Mouse (Mus musculus) hindbrain, embryonic 11.5 days (tissue): Measurements from ENCODE around the gene Raf1. TPM values are rescaled to one million over a fixed set of nuclear protein-coding genes. Genes with fewer than 3 reads are reported as not detected.
A peak's percentile ranks its signal among the peaks of the same experiment; 100 is the strongest.

ENCODE experiments used
- ATAC-seq: fragments of 200-750 bp; cut with Nextera tagmentation; 2 replicates; pipeline ENCODE4 v1.8.0; 2017; ENCODE audit warnings: mild to moderate bottlenecking, moderate TSS enrichment, moderate library complexity; ENCODE audit not compliant: low FRiP score
- DNase-seq: peaks from one replicate; pipeline ENCODE4 v3.0.0-alpha.2; 2015; ENCODE audit warnings: low spot score
- H3K27ac ChIP-seq: fragments of 300-500 bp; sonication (generic); 2 replicates; pipeline ENCODE4 v1.5.1; 2014; ENCODE audit warnings: mild to moderate bottlenecking, low read depth, low read length
- H3K27me3 ChIP-seq: fragments of 300-500 bp; sonication (generic); 2 replicates; pipeline ENCODE4 v1.6.1; 2014; ENCODE audit warnings: mild to moderate bottlenecking, low read length, moderate library complexity, mixed read lengths; ENCODE audit not compliant: control insufficient read depth, insufficient read depth
- H3K36me3 ChIP-seq: fragments of 300-500 bp; sonication (generic); 2 replicates; pipeline ENCODE4 v1.6.1; 2014; ENCODE audit warnings: mild to moderate bottlenecking, low read length, moderate library complexity, mixed read lengths; ENCODE audit not compliant: control insufficient read depth, insufficient read depth
- H3K4me1 ChIP-seq: fragments of 300-500 bp; sonication (generic); replicated peaks from 2 replicates; pipeline ENCODE4 v1.6.1; 2014; ENCODE audit warnings: low read length, mixed read lengths; ENCODE audit not compliant: control insufficient read depth, insufficient read depth
- H3K4me2 ChIP-seq: fragments of 300-500 bp; sonication (generic); replicated peaks from 2 replicates; pipeline ENCODE4 v1.6.1; 2014; ENCODE audit warnings: mild to moderate bottlenecking, low read depth, low read length
- H3K4me3 ChIP-seq: fragments of 300-500 bp; sonication (generic); 2 replicates; pipeline ENCODE4 v1.5.1; 2014; ENCODE audit warnings: low read depth, low read length
- H3K9ac ChIP-seq: fragments of 300-500 bp; sonication (generic); 2 replicates; pipeline ENCODE4 v1.6.1; 2014; ENCODE audit warnings: low read depth, low read length
- H3K9me3 ChIP-seq: fragments of 300-500 bp; sonication (generic); 2 replicates; pipeline ENCODE4 v1.6.1; 2016; ENCODE audit warnings: low read length; ENCODE audit not compliant: control insufficient read depth
- WGBS: fragments of 180-500 bp; shearing (Covaris S2); extraction: QIAGEN DNeasy Blood & Tissue Kit; methylation state at CpG from one replicate; pipeline ENCODE4 v1.1.7; 2014; 5-methylcytosine and 5-hydroxymethylcytosine counted together
- polyA plus RNA-seq: library from polyadenylated mRNA; unstranded; fragments of >200 nt; fragmentation: Nextera tagmentation; extraction: Ambion mirVana; gene quantifications from 2 replicates; pipeline ENCODE4 v1.2.1, GENCODE M21; 2014

Raf1 gene
- polyA plus RNA-seq, 1 experiment from 2014 or later = 157 TPM

DNA sequence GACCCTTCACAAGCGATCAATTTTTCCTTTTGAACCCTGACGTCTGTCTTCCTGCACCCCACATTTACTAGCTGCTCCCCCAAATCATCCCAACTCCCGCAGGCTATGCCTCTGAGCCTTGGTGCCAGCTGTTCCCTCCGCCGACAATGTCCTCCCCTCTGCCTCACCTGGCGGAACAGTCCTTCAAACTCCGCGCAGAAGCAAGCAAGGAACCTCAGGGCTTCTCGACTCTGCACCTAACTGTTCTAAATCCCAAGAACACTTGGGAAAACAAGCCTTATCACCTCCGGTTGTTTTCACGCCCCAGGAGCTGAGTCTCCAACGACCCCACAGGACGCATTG lies 1.3 kb downstream of the Raf1 start:
- Histone ChIP-seq H3K9me3 (no peaks in the 10 kb centered on the region), H3K4me2 (peak overlapping the region; percentile 65), H3K9ac (peak overlapping the region; percentile 100), H3K27ac (peak overlapping the region; percentile 95), H3K36me3 (no peaks in the 10 kb centered on the region), H3K4me1 (no peaks in the 10 kb centered on the region; the same call in 1 of the 2 replicates), H3K4me3 (peak overlapping the region; percentile 98), H3K27me3 (no peaks in the 10 kb centered on the region)
- WGBS = 2% methylated on average over 13 of the region's 13 CpGs
- DNase-seq (no peak), ATAC-seq (no peak)

DNA sequence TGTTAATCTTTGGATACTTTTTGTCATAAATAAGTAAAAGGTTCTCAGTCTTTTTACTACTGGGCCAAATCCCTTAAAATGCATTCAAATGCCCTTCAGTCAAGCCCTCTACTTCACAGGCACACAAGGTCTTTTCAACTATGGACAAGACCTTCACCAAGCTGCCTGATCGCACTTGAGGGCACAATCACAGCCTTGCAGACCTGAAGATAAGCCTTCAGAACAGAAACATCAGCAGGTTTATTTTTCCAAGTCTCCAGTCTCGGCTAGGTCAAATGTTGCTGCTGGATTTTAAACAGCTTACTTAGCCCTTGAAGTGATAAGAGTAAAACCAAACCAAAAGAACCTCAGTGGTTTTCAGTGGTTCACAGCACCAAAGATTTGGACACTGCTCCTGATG lies 2.1 kb downstream of the Raf1 start:
- peak overlapping the region; percentile 100 for H3K9ac ChIP-seq
- peak overlapping the region; percentile 65 for H3K4me2 ChIP-seq
- no peaks in the 10 kb centered on the region for H3K27me3 ChIP-seq
- no peak overlapping the region for H3K27ac ChIP-seq
- no peaks in the 10 kb centered on the region for H3K9me3 ChIP-seq
- no peaks in the 10 kb centered on the region; the same call in 1 of the 2 replicates for H3K4me1 ChIP-seq
- H3K36me3 ChIP-seq = no peaks in the 10 kb centered on the region
- ATAC-seq (no peak), DNase-seq (no peak)
- H3K4me3 ChIP-seq = peak overlapping the region; percentile 98
- 58% methylated on average over 2 of the region's 2 CpGs for WGBS

DNA sequence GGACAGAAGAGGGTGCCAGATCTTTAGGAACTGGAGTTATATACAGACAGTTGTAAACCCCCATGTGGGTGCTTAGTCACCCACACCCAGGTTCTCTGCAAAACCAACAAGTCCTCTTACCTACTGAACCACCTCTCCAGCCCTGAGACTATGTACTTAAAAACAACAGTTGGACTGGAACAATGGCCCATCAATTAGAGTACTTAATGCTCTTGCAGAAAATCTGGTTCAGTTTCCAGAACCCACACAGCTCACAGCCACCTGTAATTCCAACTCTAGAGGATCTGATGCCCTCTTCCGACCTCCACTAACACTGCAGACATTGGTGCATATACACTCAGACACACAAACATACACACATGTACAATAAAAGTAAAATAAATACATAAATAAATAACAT lies 3.7 kb downstream of the Raf1 start:
- Histone ChIP-seq H3K27ac (no peak overlapping the region), H3K4me2 (no peak overlapping the region), H3K4me1 (no peaks in the 10 kb centered on the region; the same call in 1 of the 2 replicates), H3K4me3 (no peak overlapping the region), H3K9me3 (no peaks in the 10 kb centered on the region), H3K36me3 (no peaks in the 10 kb centered on the region), H3K9ac (no peak overlapping the region), H3K27me3 (no peaks in the 10 kb centered on the region)
- 80% methylated on average over 1 of the region's 1 CpGs for WGBS
- ATAC-seq (no peak), DNase-seq (no peak)

DNA sequence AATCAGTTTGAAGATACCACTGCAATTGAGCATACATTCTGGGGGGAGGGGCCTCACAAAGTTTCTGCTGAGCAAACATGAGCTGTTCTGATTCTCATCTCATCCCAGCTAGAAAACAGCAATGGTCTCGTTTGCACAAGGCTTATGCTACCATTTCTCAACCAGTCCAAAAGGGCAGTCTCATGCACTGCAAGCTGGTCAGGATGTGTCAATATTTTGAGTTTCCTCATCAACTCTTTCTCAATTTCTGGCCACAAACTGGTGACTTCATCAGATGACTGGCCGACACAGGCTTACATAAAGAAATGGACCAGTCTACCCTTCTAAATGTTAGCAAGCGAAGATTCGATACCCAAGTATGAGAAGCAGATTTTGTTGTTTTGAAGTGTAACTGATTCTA lies 9.8 kb downstream of the Raf1 start:
- no peak overlapping the region for H3K4me2 ChIP-seq
- H3K4me1 ChIP-seq = no peaks in the 10 kb centered on the region
- H3K9ac ChIP-seq = no peak overlapping the region
- H3K27ac ChIP-seq = no peak overlapping the region
- ATAC-seq = no peak
- H3K4me3 ChIP-seq = no peak overlapping the region
- no peaks in the 10 kb centered on the region for H3K9me3 ChIP-seq
- H3K27me3 ChIP-seq = no peaks in the 10 kb centered on the region
- no peak for DNase-seq
- no peaks in the 10 kb centered on the region for H3K36me3 ChIP-seq
- 88% methylated on average over 4 of the region's 4 CpGs for WGBS

DNA sequence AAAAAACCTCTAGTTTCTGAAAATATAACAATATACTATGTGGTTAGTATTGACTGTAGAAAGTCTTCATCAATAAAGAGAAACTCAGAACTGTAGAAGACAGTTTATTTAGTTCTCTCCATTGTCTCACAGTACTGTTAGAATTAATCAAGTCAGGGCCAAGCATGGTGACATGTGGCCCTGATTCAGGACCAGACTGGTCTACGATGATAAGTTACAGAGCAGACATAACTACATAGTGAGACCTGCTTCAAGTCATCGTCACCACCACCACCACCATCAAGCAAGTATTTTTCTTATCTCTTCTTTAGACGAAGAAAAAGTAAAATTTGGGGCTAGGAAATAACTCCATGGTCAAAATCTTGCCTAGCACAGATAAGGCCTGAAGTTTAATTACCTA lies 12.2 kb downstream of the Raf1 start:
- Histone ChIP-seq H3K4me1 (no peaks in the 10 kb centered on the region), H3K4me2 (no peak overlapping the region), H3K4me3 (no peak overlapping the region), H3K9me3 (no peaks in the 10 kb centered on the region), H3K36me3 (no peaks in the 10 kb centered on the region), H3K27me3 (no peaks in the 10 kb centered on the region), H3K27ac (no peak overlapping the region), H3K9ac (no peak overlapping the region)
- WGBS = 93% methylated on average over 3 of the region's 3 CpGs
- DNase-seq = no peak
- no peak for ATAC-seq

DNA sequence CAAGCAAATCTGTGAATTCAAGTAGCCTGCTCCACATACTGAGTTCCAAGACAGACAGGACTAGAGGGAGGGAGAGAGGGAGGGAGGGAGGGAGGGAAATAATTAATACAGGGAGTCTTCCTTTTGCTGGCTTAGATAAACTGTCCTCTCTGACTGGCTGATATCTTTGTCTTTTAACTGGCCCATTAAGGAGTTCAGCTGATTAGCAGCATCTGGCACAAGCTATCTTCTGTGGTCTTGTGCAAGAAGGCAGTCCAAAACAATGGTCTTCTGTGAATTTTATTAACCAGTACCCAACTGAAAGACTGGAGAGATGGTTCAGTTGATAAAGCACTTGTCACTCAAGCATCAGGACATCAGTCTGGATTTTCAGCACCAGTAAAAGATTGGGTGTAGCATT lies 17.6 kb downstream of the Raf1 start:
- Histone ChIP-seq H3K27ac (no peak overlapping the region), H3K4me1 (no peaks in the 10 kb centered on the region), H3K4me2 (no peak overlapping the region), H3K9me3 (no peaks in the 10 kb centered on the region), H3K9ac (no peak overlapping the region), H3K27me3 (no peaks in the 10 kb centered on the region), H3K36me3 (no peaks in the 10 kb centered on the region), H3K4me3 (no peak overlapping the region)
- ATAC-seq = no peak
- no peak for DNase-seq

DNA sequence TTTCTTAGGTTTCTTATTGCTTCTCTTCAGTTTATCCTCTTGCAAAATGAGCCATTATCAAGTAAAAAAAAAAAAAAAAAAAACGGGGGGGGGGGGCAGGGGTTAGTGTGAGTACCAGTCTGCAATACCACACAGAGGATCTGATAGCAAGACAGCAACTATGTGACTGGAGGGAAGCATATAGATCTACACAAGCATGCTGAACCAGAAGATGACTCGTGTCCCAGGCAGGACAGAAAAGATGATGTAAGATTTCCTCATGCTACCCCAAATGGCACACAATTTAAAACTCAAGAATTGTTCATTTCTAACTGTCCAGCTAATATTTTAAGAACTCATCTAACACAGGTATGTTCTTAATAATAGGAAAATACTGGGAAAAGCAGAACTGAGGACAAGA lies 22.5 kb downstream of the Raf1 start:
- no peak overlapping the region for H3K4me3 ChIP-seq
- ATAC-seq = no peak
- WGBS = 58% methylated on average over 2 of the region's 2 CpGs
- H3K4me1 ChIP-seq = no peaks in the 10 kb centered on the region
- no peaks in the 10 kb centered on the region for H3K27me3 ChIP-seq
- no peaks in the 10 kb centered on the region for H3K9me3 ChIP-seq
- DNase-seq = no peak
- no peak overlapping the region for H3K4me2 ChIP-seq
- H3K9ac ChIP-seq = no peak overlapping the region
- H3K36me3 ChIP-seq = no peaks in the 10 kb centered on the region
- H3K27ac ChIP-seq = no peak overlapping the region

DNA sequence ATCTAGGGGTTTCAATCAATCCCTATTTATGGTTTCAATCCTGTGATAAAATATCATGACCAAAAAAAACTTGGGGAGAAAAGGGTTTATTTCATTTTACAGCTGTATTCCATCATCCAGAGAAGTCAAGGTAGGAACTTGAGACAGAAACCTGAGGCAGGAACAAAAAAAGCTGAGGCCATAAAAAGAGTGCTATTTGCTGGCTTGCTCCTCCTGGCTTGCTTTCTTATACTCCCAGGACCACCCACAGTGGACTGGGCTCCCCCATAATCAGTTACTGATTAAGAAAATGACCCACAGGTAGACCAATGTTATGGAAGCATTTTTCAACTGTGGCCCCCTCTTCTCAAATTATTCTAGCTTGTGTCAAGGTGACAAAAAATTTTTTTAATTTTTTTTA lies 24.7 kb downstream of the Raf1 start:
- Histone ChIP-seq H3K4me3 (no peak overlapping the region), H3K36me3 (no peaks in the 10 kb centered on the region), H3K9me3 (no peaks in the 10 kb centered on the region), H3K27me3 (no peaks in the 10 kb centered on the region), H3K9ac (no peak overlapping the region), H3K4me1 (no peaks in the 10 kb centered on the region), H3K4me2 (no peak overlapping the region), H3K27ac (no peak overlapping the region)
- DNase-seq = no peak
- ATAC-seq = no peak

DNA sequence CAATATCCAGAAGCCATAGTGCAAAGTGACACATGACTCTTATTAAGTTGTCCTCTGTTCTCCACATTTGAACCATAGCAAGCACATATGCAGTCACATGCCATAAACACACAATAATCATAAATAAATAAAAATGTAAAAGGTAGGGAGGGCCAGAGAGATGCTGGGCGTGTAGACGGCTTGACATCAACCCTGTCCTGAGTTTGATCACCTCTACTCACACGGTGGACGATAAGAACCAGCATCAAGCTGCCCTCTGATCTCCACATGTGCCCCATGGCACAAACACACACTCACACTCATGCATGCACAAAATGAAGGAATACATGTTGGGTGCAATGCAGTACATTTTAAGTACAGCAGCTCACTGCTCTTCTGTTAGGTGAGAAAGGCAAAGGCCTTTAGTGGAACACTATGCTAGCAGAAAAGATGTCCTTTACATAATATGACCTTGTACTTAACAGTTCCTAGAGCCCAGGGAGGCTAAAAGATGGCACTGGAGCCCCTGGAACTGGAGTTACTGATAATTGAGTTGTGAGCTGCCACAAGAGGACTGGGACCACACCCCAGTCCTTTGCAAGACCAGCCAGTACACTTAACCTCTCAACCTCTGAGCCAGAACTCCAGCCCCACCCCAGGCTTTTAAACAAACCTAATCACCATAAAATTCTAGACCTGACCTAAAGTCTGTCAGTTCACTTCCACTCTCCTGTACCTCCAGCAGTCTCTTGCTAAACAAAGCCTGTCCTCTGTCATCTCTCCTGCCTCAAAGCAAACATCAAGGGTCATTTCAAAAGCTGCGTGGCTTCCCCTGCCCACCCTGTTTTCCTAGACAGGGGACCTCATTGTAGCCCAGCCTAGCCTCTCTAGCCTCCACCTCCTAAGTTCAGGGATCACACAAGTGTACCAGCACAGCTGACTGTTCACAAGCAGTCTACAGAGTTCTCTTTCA lies 25.7 kb downstream of the Raf1 start:
- H3K4me3 ChIP-seq = no peak overlapping the region
- H3K9me3 ChIP-seq = no peaks in the 10 kb centered on the region
- no peak overlapping the region for H3K9ac ChIP-seq
- ATAC-seq (no peak), DNase-seq (no peak)
- no peak overlapping the region for H3K27ac ChIP-seq
- WGBS = 58% methylated on average over 5 of the region's 5 CpGs
- H3K36me3 ChIP-seq = no peaks in the 10 kb centered on the region
- H3K4me1 ChIP-seq = no peaks in the 10 kb centered on the region
- H3K4me2 ChIP-seq = no peak overlapping the region
- no peaks in the 10 kb centered on the region for H3K27me3 ChIP-seq
